Mouse (Mus musculus) heart, adult 2 months (tissue): Measurements from ENCODE around the gene Shh. TPM values are rescaled to one million over a fixed set of nuclear protein-coding genes. Genes with fewer than 3 reads are reported as not detected.

ENCODE experiments used
- DNase-seq, 2 experiments: peaks; one replicate each; pipeline ENCODE4 v3.0.0; 2021
- H3K27ac ChIP-seq: fragments of 200-600 bp; 2 replicates; pipeline ENCODE4 v1.8.1; 2022
- H3K27me3 ChIP-seq: fragments of 200-500 bp; 2 replicates; pipeline ENCODE4 v1.6.1; 2012; ENCODE audit warnings: mild to moderate bottlenecking, low read length, inconsistent platforms, mixed read lengths; ENCODE audit not compliant: control insufficient read depth, insufficient read depth
- H3K36me3 ChIP-seq: fragments of 200-500 bp; 2 replicates; pipeline ENCODE4 v1.6.1; 2012; ENCODE audit warnings: low read length, inconsistent platforms; ENCODE audit not compliant: control insufficient read depth, insufficient read depth
- H3K4me1 ChIP-seq: fragments of 200-500 bp; 2 replicates; pipeline ENCODE4 v1.6.1; 2011; ENCODE audit warnings: low read length; ENCODE audit not compliant: control insufficient read depth, insufficient read depth
- H3K4me3 ChIP-seq: fragments of 200-600 bp; 2 replicates; pipeline ENCODE4 v1.8.1; 2022
- H3K79me2 ChIP-seq: fragments of 200-500 bp; replicated peaks from 2 replicates; pipeline ENCODE4 v1.6.1; 2012; ENCODE audit warnings: mild to moderate bottlenecking, inconsistent platforms, low read length, moderate library complexity, mixed read lengths; ENCODE audit not compliant: control insufficient read depth, insufficient read depth
- H3K9ac ChIP-seq: fragments of 200-500 bp; 2 replicates; pipeline ENCODE4 v1.6.1; 2012; ENCODE audit warnings: low read depth, mild to moderate bottlenecking, control low read depth, inconsistent platforms, low read length, mixed read lengths
- CTCF ChIP-seq: fragments of 200-600 bp; IDR thresholded peaks from 2 replicates; pipeline ENCODE4 v1.8.1; 2022; ENCODE audit warnings: antibody characterized with exemption, mild to moderate bottlenecking, moderate library complexity
- EP300 ChIP-seq: fragments of 200-500 bp; IDR thresholded peaks from 2 replicates; pipeline ENCODE4 v1.6.1; 2011; ENCODE audit warnings: low read depth, low read length, control low read depth; ENCODE audit not compliant: insufficient read depth
- POLR2A ChIP-seq: fragments of 200-500 bp; IDR thresholded peaks from 2 replicates; pipeline ENCODE4 v1.6.1; 2011; ENCODE audit warnings: mild to moderate bottlenecking, low read depth, low read length, control low read depth; ENCODE audit not compliant: insufficient read depth
- WGBS: fragments of 180-500 bp; shearing (Covaris S2); methylation state at CpG from one replicate; pipeline ENCODE4 v1.1.7; 2018; 5-methylcytosine and 5-hydroxymethylcytosine counted together
- intact Hi-C: fragments of 180-260 bp; cut with DNase I; formaldehyde crosslinking; loops from one replicate; pipeline ENCODE4 v1.15.1; 2025
- polyA plus RNA-seq: library from polyadenylated mRNA; depleted of rRNA; stranded (reverse); fragments of >200 nt; gene quantifications from 2 replicates; pipeline ENCODE4 v1.2.3, GENCODE M21; 2012
- total RNA-seq, 2 experiments: library from RNA; stranded (reverse); gene quantifications; 2 replicates each; pipeline ENCODE4 v1.2.3; 2021

The Shh gene
- total and polyA plus RNA-seq, 3 experiments, result not detected

- intact Hi-C loops, result no loop called here
- Histone ChIP-seq H3K9ac (no peak overlapping the region), H3K27ac (no peak overlapping the region), H3K4me1 (no peaks in the 10 kb centered on the region), H3K36me3 (no peaks in the 10 kb centered on the region), H3K79me2 (no peaks in the 10 kb centered on the region), H3K4me3 (no peak overlapping the region), H3K27me3 (no peaks in the 10 kb centered on the region)
- 92% methylated on average over 9 of the region's 9 CpGs for WGBS
- DNase-seq, result no peak
- no peak for TF ChIP-seq POLR2A
- TF ChIP-seq CTCF, result no peak
- no peak for TF ChIP-seq EP300
Measured at GRCm38 (mm10) chr5:28425926-28426325, 41.1 kb downstream of the Shh start.

- 46% methylated on average over 4 of the region's 4 CpGs for WGBS
- no peak overlapping the region for H3K4me3 ChIP-seq
- H3K9ac ChIP-seq, result no peak overlapping the region
- intact Hi-C loops, result no loop called here
- TF ChIP-seq EP300 (no peak), POLR2A (no peak)
- no peak for DNase-seq
- H3K4me1 ChIP-seq, result no peaks in the 10 kb centered on the region
- H3K36me3 ChIP-seq, result no peaks in the 10 kb centered on the region
- no peak overlapping the region for H3K27ac ChIP-seq
- H3K79me2 ChIP-seq, result no peaks in the 10 kb centered on the region
- no peaks in the 10 kb centered on the region for H3K27me3 ChIP-seq
Measured at GRCm38 (mm10) chr5:28423781-28424180, 43.3 kb downstream of the Shh start.

GRCm38 (mm10) chr5:28419640-28420265, 47.3 kb downstream of the Shh start:
- Histone ChIP-seq H3K4me3 (no peak overlapping the region), H3K79me2 (no peaks in the 10 kb centered on the region), H3K27ac (no peak overlapping the region), H3K9ac (no peak overlapping the region), H3K36me3 (no peaks in the 10 kb centered on the region), H3K4me1 (no peaks in the 10 kb centered on the region), H3K27me3 (no peaks in the 10 kb centered on the region)
- WGBS, result 61% methylated on average over 12 of the region's 12 CpGs
- intact Hi-C loops, result no loop called here
- TF ChIP-seq CTCF (no peak), POLR2A (no peak), EP300 (no peak)
- DNase-seq, result no peak

- Histone ChIP-seq H3K36me3 (peaks cover 6% of the 10 kb centered on the region), H3K4me1 (peaks cover 2% of the 10 kb centered on the region; the same call in 1 of the 2 replicates), H3K27ac (no peak overlapping the region), H3K27me3 (no peaks in the 10 kb centered on the region), H3K4me3 (no peak overlapping the region), H3K9ac (no peak overlapping the region), H3K79me2 (no peaks in the 10 kb centered on the region)
- no peak for DNase-seq
- WGBS, result 84% methylated on average over 10 of the region's 10 CpGs
- TF ChIP-seq CTCF, result no peak
- no peak for TF ChIP-seq EP300
- intact Hi-C loops, result no loop called here
Measured at GRCm38 (mm10) chr5:28418734-28419133, 48.3 kb downstream of the Shh start.

GRCm38 (mm10) chr5:28416029-28416428, 51.0 kb downstream of the Shh start:
- TF ChIP-seq EP300 (no peak), CTCF (no peak), POLR2A (no peak)
- DNase-seq, result no peak
- Histone ChIP-seq H3K27me3 (no peaks in the 10 kb centered on the region), H3K27ac (no peak overlapping the region), H3K4me1 (peaks cover 2% of the 10 kb centered on the region; the same call in 1 of the 2 replicates), H3K9ac (no peak overlapping the region), H3K4me3 (no peak overlapping the region), H3K36me3 (peaks cover 12% of the 10 kb centered on the region), H3K79me2 (no peaks in the 10 kb centered on the region)
- intact Hi-C loops, result no loop called here

- H3K27me3 ChIP-seq, result no peaks in the 10 kb centered on the region
- DNase-seq, result no peak
- intact Hi-C loops, result no loop called here
- H3K79me2 ChIP-seq, result no peaks in the 10 kb centered on the region
- WGBS, result 71% methylated on average over 3 of the region's 3 CpGs
- H3K27ac ChIP-seq, result no peak overlapping the region
- no peak for TF ChIP-seq POLR2A
- TF ChIP-seq CTCF, result no peak
- H3K4me3 ChIP-seq, result no peak overlapping the region
- peaks cover 14% of the 10 kb centered on the region for H3K36me3 ChIP-seq
- no peak overlapping the region for H3K9ac ChIP-seq
- peaks cover 2% of the 10 kb centered on the region; the same call in 1 of the 2 replicates for H3K4me1 ChIP-seq
Measured at GRCm38 (mm10) chr5:28414076-28414475, 53.0 kb downstream of the Shh start.
